Comparison of ENCODE assay signal across 26 mouse cellular contexts in genomic region chr3:88918981-88919380, GRCm38 (mm10). TPM values are rescaled to one million over a fixed set of nuclear protein-coding genes. Genes with fewer than 3 reads are reported as not detected.
DNase-seq lines count a peak whose midpoint lies in the region; ATAC-seq and TF ChIP-seq lines count a peak whose summit lies in the region.
"Had no signal": no experiment of that assay in that cellular context is flagged by ENCODE, and none has a peak within 500 bp of the region (broad histone marks: within the 10 kb centered on the region; RNA-seq: fewer than 3 reads in every experiment).

No protein-coding gene starts in this region.

- H3K36me3 ChIP-seq in stomach, embryonic 15.5 days, result peaks cover 27% of the 10 kb centered on the region
- H3K36me3 ChIP-seq in stomach, postnatal 0 days (ENCODE audit: control insufficient read depth, insufficient read depth, low read length), result peaks cover 12% of the 10 kb centered on the region

- H3K27ac ChIP-seq in stomach, embryonic 15.5 days, result peak overlapping the region; percentile 35; the same call in 1 of the 2 replicates
- H3K27ac ChIP-seq in stomach, postnatal 0 days (replicated peaks), result no peak overlapping the region
- H3K27ac ChIP-seq: embryonic facial prominence, embryonic 13.5 days; forebrain, embryonic 10.5 days; forebrain, embryonic 15.5 days; heart, embryonic 13.5 days; hindbrain, embryonic 15.5 days; liver, embryonic 14.5 days; midbrain, embryonic 10.5 days; neural tube, embryonic 12.5 days had no signal

- no peak overlapping the region for H3K9ac ChIP-seq in stomach, embryonic 15.5 days
- H3K9ac ChIP-seq in stomach, postnatal 0 days (ENCODE audit: low read length), result no peak overlapping the region
- H3K9ac ChIP-seq: embryonic facial prominence, embryonic 13.5 days; forebrain, embryonic 15.5 days; heart, embryonic 13.5 days; hindbrain, embryonic 15.5 days; liver, embryonic 14.5 days; neural tube, embryonic 12.5 days had no signal

- no peak overlapping the region for H3K4me2 ChIP-seq in stomach, embryonic 15.5 days
- H3K4me2 ChIP-seq in stomach, postnatal 0 days (replicated peaks; ENCODE audit: low read depth), result no peak overlapping the region
- H3K4me2 ChIP-seq: embryonic facial prominence, embryonic 13.5 days; forebrain, embryonic 15.5 days; heart, embryonic 13.5 days; hindbrain, embryonic 15.5 days; neural tube, embryonic 12.5 days had no signal

- H3K4me3 ChIP-seq in stomach, embryonic 15.5 days (replicated peaks), result no peak overlapping the region
- H3K4me3 ChIP-seq in stomach, postnatal 0 days (ENCODE audit: low read depth, low read length), result no peak overlapping the region
- H3K4me3 ChIP-seq: embryonic facial prominence, embryonic 13.5 days; forebrain, embryonic 10.5 days; forebrain, embryonic 15.5 days; heart, embryonic 13.5 days; hindbrain, embryonic 15.5 days; midbrain, embryonic 10.5 days; myocyte; neural tube, embryonic 12.5 days had no signal

- no peak for ATAC-seq in stomach, embryonic 15.5 days (ENCODE audit: insufficient read depth, low FRiP score, low read depth)
- no peak for ATAC-seq in stomach, postnatal 0 days (ENCODE audit: low FRiP score, low TSS enrichment)
- ATAC-seq: forebrain, embryonic 15.5 days; inflammation-experienced regulatory T-cells, adult 6 months; midbrain, embryonic 16.5 days had no signal

- DNase-seq in stomach, postnatal 0 days (ENCODE audit: low spot score), result no peak
- DNase-seq in kidney, adult 9 months, result peak; percentile 51
- peak; percentile 41 for DNase-seq in kidney, postnatal 10 days
- no peak for DNase-seq in T-cell, adult 2 months (ENCODE audit: low spot score)
- DNase-seq in adrenal gland, postnatal 10 days, result no peak
- DNase-seq in adrenal gland, postnatal 25 days, result no peak
- DNase-seq: adrenal gland, adult 8-10 months; B cell, adult 2 months; cerebellum, adult 11 months; heart, postnatal 10 days; layer of hippocampus, adult 9-11 months; liver; lung, adult 2 months; lung, postnatal 14 days had no signal

- no peak for TF ChIP-seq EP300 in stomach, postnatal 0 days (optimal IDR thresholded peaks at IDR 0.05)

- no peak for TF ChIP-seq CTCF in stomach, postnatal 0 days (IDR thresholded peaks at IDR 0.05; ENCODE audit: low read depth)

- peaks cover 6% of the 10 kb centered on the region; the same call in 1 of the 2 replicates for H3K4me1 ChIP-seq in stomach, embryonic 15.5 days
- no peaks in the 10 kb centered on the region for H3K4me1 ChIP-seq in stomach, postnatal 0 days (replicated peaks; ENCODE audit: control insufficient read depth, insufficient read depth)

- WGBS in stomach, embryonic 15.5 days, result 64% methylated on average over 13 of the region's 13 CpGs
- 61% methylated on average over 13 of the region's 13 CpGs for WGBS in stomach, postnatal 0 days

- H3K9me3 ChIP-seq in stomach, embryonic 15.5 days, result no peaks in the 10 kb centered on the region
- H3K9me3 ChIP-seq in stomach, postnatal 0 days (ENCODE audit: control insufficient read depth, low read length), result no peaks in the 10 kb centered on the region
- H3K9me3 ChIP-seq: embryonic facial prominence, embryonic 13.5 days; forebrain, embryonic 15.5 days; hindbrain, embryonic 15.5 days had no signal

- H3K27me3 ChIP-seq in stomach, embryonic 15.5 days (replicated peaks), result no peaks in the 10 kb centered on the region
- H3K27me3 ChIP-seq in stomach, postnatal 0 days (ENCODE audit: control insufficient read depth, insufficient read depth, low read length), result no peaks in the 10 kb centered on the region
- H3K27me3 ChIP-seq: embryonic facial prominence, embryonic 13.5 days; forebrain, embryonic 15.5 days; heart, embryonic 13.5 days; hindbrain, embryonic 15.5 days; neural tube, embryonic 12.5 days had no signal

RNA-seq across cellular contexts. Expression of gene Msto1, which starts 5.2 kb away (rescaled TPM):
- 38.0 and 38.9 TPM in 2 replicates for polyA plus RNA-seq in stomach, embryonic 15.5 days (2015; fragmentation: Nextera tagmentation; extraction: Ambion mirVana)
- polyA plus RNA-seq in stomach, postnatal 0 days (2015; fragmentation: Nextera tagmentation; extraction: Ambion mirVana), result 23.6 and 24.9 TPM in 2 replicates
- 10 to 100 TPM; 23.9 to 27.2 TPM for total RNA-seq in adrenal gland, postnatal 10 days (2021)
- total RNA-seq in adrenal gland, postnatal 25 days (2021), result 22.9 and 24.5 TPM in 2 replicates

RNA-seq across cellular contexts. Expression of gene Ash1l, which starts 31.4 kb away (rescaled TPM):
- 19.8 and 21.3 TPM in 2 replicates for polyA plus RNA-seq in stomach, embryonic 15.5 days (2015; fragmentation: Nextera tagmentation; extraction: Ambion mirVana)
- polyA plus RNA-seq in stomach, postnatal 0 days (2015; fragmentation: Nextera tagmentation; extraction: Ambion mirVana), result 8.6 and 9.2 TPM in 2 replicates
- 10 to 100 TPM; 34.4 to 44.4 TPM for total RNA-seq in adrenal gland, postnatal 10 days (2021)
- total RNA-seq in adrenal gland, postnatal 25 days (2021), result 59.8 and 60.5 TPM in 2 replicates

RNA-seq across cellular contexts. Expression of gene Dap3, which starts 32.0 kb away (rescaled TPM):
- 130 and 141 TPM in 2 replicates for polyA plus RNA-seq in stomach, embryonic 15.5 days (2015; fragmentation: Nextera tagmentation; extraction: Ambion mirVana)
- 99.0 and 105 TPM in 2 replicates for polyA plus RNA-seq in stomach, postnatal 0 days (2015; fragmentation: Nextera tagmentation; extraction: Ambion mirVana)
- total RNA-seq in adrenal gland, postnatal 10 days (2021), result 100 to 1,000 TPM; 114 to 128 TPM
- 119 and 141 TPM in 2 replicates for total RNA-seq in adrenal gland, postnatal 25 days (2021)

Comparison
In these comparisons a context has a peak if more than half of its experiments do, and no peak if none do; other contexts are left out.
1. DNase-seq: peak in kidney, adult 9 months (single experiment) and kidney, postnatal 10 days (single experiment); none in stomach, postnatal 0 days (single experiment), T-cell, adult 2 months (single experiment), adrenal gland, postnatal 10 days (single experiment) and adrenal gland, postnatal 25 days (single experiment).